Mouse (Mus musculus): ENCODE data around the gene Panx1. TPM values are rescaled to one million over a fixed set of nuclear protein-coding genes. Genes with fewer than 3 reads are reported as not detected.

Gene Panx1
- total and polyA plus RNA-seq, 3 experiments, result 19.7 to 54.0 (median 27.9) TPM

- Histone ChIP-seq H3K9ac (ENCODE audit: insufficient read depth, low read depth) (no peak overlapping the region), H3K79me2 (replicated peaks; ENCODE audit: control insufficient read depth, extremely low read depth, insufficient read depth, poor library complexity, severe bottlenecking) (no peaks in the 10 kb centered on the region), H3K27ac (ENCODE audit: insufficient read depth, low read depth) (no peak overlapping the region), H3K36me3 (replicated peaks in 1 of 2; ENCODE audit: control insufficient read depth in 1 of 2, insufficient read depth in 1 of 2, low read length in 1 of 2) (peaks cover 0 to 34% of the 10 kb centered on the region in 2 experiments), H3K4me1 (ENCODE audit: control insufficient read depth in 1 of 2, insufficient read depth in 2 of 2) (peaks cover 8 to 35% of the 10 kb centered on the region in 2 experiments), H3K27me3 (replicated peaks) (no peaks in the 10 kb centered on the region), H3K9me3 (replicated peaks; ENCODE audit: low read length) (peaks cover 3% of the 10 kb centered on the region), H3K4me3 (replicated peaks in 1 of 3; ENCODE audit: low read depth in 2 of 3, low read length in 2 of 3, poor library complexity in 1 of 3) (no peak overlapping the region), H3K4me2 (ENCODE audit: insufficient read depth, low read depth, poor library complexity, severe bottlenecking) (no peak overlapping the region)
- dilution Hi-C loops (cut with MboI; ENCODE audit: extremely low pct_ligation_motif_present, extremely low pct_unique_long_range_greater_than_20kb, low sequenced_read_pairs), result no loop called here
- DNase-seq (ENCODE audit: extremely low read depth), result no peak
- in situ Hi-C loops (cut with MboI; ENCODE audit: low pct_ligation_motif_present, low pct_unique_long_range_greater_than_20kb, low sequenced_read_pairs), result no loop called here
- TF ChIP-seq JUND (conservative IDR thresholded peaks at IDR 0.05; ENCODE audit: low read depth, low read length), result no peak
- TF ChIP-seq NELFE (IDR thresholded peaks at IDR 0.05; ENCODE audit: low read depth, low read length), result no peak
- TF ChIP-seq POLR2A (IDR thresholded peaks at IDR 0.05; ENCODE audit: low read depth, low read length), result no peak
- no peak for TF ChIP-seq POLR2AphosphoS2 (IDR thresholded peaks at IDR 0.05; ENCODE audit: low read depth, low read length)
- TF ChIP-seq IRF4 (IDR thresholded peaks at IDR 0.05; ENCODE audit: low read depth, low read length), result no peak
- TF ChIP-seq KAT2A (IDR thresholded peaks at IDR 0.05; ENCODE audit: insufficient replicate concordance, low read length), result no peak
- TF ChIP-seq TBP (conservative IDR thresholded peaks at IDR 0.05; ENCODE audit: low read depth, low read length), result no peak
- no peak for TF ChIP-seq ZC3H11A (IDR thresholded peaks at IDR 0.05; ENCODE audit: low read depth, low read length)
- no peak for TF ChIP-seq HCFC1 (IDR thresholded peaks at IDR 0.05; ENCODE audit: low read depth, low read length)
These were observed 12.5 kb downstream of the Panx1 start for GRCm38 (mm10) chr9:15032797-15033196.

- H3K27ac ChIP-seq (ENCODE audit: insufficient read depth, low read depth), result no peak overlapping the region
- H3K79me2 ChIP-seq (replicated peaks; ENCODE audit: control insufficient read depth, extremely low read depth, insufficient read depth, poor library complexity, severe bottlenecking), result no peaks in the 10 kb centered on the region
- no peak for TF ChIP-seq ZMIZ1 (IDR thresholded peaks at IDR 0.05; ENCODE audit: low read depth, low read length)
- no peak for TF ChIP-seq UBTF (IDR thresholded peaks at IDR 0.05; ENCODE audit: low read depth, low read length)
- TF ChIP-seq RCOR1 (conservative IDR thresholded peaks at IDR 0.05; ENCODE audit: low read depth, low read length), result no peak
- no peak for TF ChIP-seq MYC (IDR thresholded peaks at IDR 0.05; ENCODE audit: low read depth, low read length)
- no peak for TF ChIP-seq NELFE (IDR thresholded peaks at IDR 0.05; ENCODE audit: low read depth, low read length)
- H3K27me3 ChIP-seq (replicated peaks), result no peaks in the 10 kb centered on the region
- H3K36me3 ChIP-seq (replicated peaks in 1 of 2; ENCODE audit: control insufficient read depth in 1 of 2, insufficient read depth in 1 of 2, low read length in 1 of 2), result peaks cover 0 to 50% of the 10 kb centered on the region in 2 experiments
- no peaks in the 10 kb centered on the region for H3K9me3 ChIP-seq (replicated peaks; ENCODE audit: low read length)
- in situ Hi-C loops (cut with MboI; ENCODE audit: low pct_ligation_motif_present, low pct_unique_long_range_greater_than_20kb, low sequenced_read_pairs), result no loop called here
- no peak overlapping the region for H3K4me2 ChIP-seq (ENCODE audit: insufficient read depth, low read depth, poor library complexity, severe bottlenecking)
- H3K9ac ChIP-seq (ENCODE audit: insufficient read depth, low read depth), result no peak overlapping the region
- dilution Hi-C loops (cut with MboI; ENCODE audit: extremely low pct_ligation_motif_present, extremely low pct_unique_long_range_greater_than_20kb, low sequenced_read_pairs), result no loop called here
- H3K4me1 ChIP-seq (ENCODE audit: control insufficient read depth in 1 of 2, insufficient read depth in 2 of 2), result peaks cover 6 to 17% of the 10 kb centered on the region in 2 experiments
- no peak overlapping the region for H3K4me3 ChIP-seq (replicated peaks in 1 of 3; ENCODE audit: low read depth in 2 of 3, low read length in 2 of 3, poor library complexity in 1 of 3)
- no peak for DNase-seq (ENCODE audit: extremely low read depth)
These were observed 14.5 kb downstream of the Panx1 start for GRCm38 (mm10) chr9:15030771-15031170.
